Mouse (Mus musculus) splenic B cell, adult 2 months (primary cell): ENCODE measurements around the gene Zfp846.

Source experiments
- DNase-seq: peaks from one replicate; pipeline ENCODE4 v3.0.0-alpha.2; 2011; ENCODE audit warnings: low read depth, low spot score
- H3K27me3 ChIP-seq: 2 replicates; pipeline ENCODE4 v1.6.1; 2012; ENCODE audit warnings: mild to moderate bottlenecking, low read length, moderate library complexity, mixed read lengths; ENCODE audit not compliant: control insufficient read depth, poor library complexity, insufficient read depth, severe bottlenecking
- H3K36me3 ChIP-seq: 2 replicates; pipeline ENCODE4 v1.6.1; 2012; ENCODE audit warnings: mild to moderate bottlenecking, low read length, moderate library complexity, mixed read lengths; ENCODE audit not compliant: control insufficient read depth, poor library complexity, insufficient read depth, severe bottlenecking

The Zfp846 gene

DNA sequence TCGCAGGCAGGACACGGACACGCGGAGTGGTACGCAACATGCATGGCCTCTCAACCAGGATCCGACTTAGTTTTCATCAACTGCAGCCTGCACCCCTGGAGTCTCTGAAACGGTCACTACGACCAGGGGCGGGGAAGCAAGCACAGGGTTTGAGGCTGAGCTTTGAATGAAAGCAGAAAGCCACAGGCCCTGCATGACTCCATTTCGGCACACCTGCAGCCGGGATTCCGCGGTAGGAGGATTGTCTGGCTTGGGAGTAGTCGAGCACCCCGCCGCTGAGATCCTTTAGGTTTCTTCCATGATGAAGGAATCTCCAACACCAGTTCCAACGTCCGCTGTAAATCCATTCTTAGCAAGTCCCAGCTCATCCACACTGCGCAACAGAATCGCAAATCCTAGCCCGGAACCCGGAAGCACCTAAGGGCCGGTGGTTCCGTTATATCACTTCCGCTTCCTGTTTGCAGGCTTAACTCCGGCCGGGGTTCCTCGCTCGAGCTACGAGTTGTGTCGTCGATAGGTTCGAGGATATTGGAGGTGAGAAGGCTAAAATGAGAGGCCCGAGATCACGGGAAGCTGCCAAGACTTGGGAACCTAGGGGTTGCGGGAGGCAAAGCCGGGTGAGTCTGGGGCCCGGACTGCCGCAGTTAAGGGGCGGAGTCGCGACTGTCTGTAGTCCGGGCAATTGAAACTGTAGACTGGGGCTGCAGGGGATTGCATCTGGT lies 63.4 kb downstream of the Zfp846 start, which contains the start of gene Fbxl12:
Gene Fbxl12 (minus strand): TSS at position 408 of the 722 bp plus-strand sequence.
- H3K27me3 ChIP-seq, result no peaks in the 10 kb centered on the region
- DNase-seq, result peak; percentile 87
- no peaks in the 10 kb centered on the region; the same call in 1 of the 2 replicates for H3K36me3 ChIP-seq

- peak; percentile 71 for DNase-seq
- H3K27me3 ChIP-seq, result no peaks in the 10 kb centered on the region
- H3K36me3 ChIP-seq, result no peaks in the 10 kb centered on the region; the same call in 1 of the 2 replicates
Observed at GRCm38 (mm10) chr9:20645121-20645520, 64.0 kb downstream of the Zfp846 start.

DNA sequence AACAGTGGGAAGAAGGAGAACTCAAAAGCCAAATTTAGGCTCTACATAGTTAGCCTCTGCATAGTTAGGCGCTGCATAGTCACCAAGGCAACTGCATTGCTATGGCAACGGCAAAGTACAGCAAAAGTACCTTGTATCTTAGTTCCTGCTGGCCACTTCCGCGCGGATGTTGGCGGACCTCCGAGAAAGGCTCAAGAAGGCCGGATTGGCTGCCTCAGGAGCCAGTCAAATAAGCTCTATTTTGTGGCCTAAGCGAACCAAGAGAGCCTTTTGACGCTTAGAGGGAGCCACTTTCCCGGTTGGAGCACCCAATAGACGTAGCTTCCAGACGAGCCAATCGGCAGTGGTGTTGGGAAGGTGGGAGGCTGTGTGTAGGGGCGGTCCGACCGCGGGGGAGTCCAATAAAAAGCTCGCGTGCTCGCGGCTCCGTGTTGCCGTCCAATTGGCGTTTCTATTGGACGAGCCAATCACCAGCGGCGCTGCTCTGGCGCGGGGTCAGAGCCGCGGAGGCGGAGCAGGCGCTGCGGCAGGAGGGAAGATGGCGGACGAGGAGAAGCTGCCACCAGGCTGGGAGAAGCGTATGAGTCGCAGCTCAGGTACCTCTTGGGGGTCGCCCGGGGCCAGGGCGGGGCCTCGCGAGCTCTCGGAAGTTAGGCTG lies 70.6 kb downstream of the Zfp846 start, which contains the start of gene Pin1:
Gene Pin1 (plus strand): TSS at position 494 of the 658 bp plus-strand sequence.
- H3K36me3 ChIP-seq, result no peaks in the 10 kb centered on the region; the same call in 1 of the 2 replicates
- H3K27me3 ChIP-seq, result no peaks in the 10 kb centered on the region
- peak; percentile 99 for DNase-seq

GRCm38 (mm10) chr9:20652260-20652658 lies 71.2 kb downstream of the Zfp846 start:
- Histone ChIP-seq H3K27me3 (no peaks in the 10 kb centered on the region), H3K36me3 (no peaks in the 10 kb centered on the region; the same call in 1 of the 2 replicates)
- no peak for DNase-seq

DNA sequence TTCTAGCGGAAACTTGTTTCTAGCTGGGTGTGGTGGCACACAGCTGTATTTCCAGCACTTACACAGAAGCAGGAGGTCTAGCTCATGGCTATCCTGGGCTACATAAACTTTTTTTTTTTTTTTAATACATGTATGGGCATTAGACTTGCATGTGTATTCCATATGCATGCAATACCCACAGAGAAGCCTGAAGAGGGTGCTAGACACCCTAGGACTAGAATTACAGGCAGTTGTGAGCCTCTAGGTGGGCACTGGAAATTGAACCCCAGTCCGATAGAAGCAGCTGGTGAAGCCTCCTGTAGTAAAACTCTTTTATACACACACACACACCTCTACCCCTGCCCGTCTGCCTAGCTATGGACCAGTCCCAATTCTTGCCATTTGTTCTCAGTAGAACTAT lies 72.8 kb downstream of the Zfp846 start:
- no peak for DNase-seq

More for the DNA sequence above, 72.8 kb downstream of the Zfp846 start:
- Histone ChIP-seq H3K36me3 (no peaks in the 10 kb centered on the region; the same call in 1 of the 2 replicates), H3K27me3 (no peaks in the 10 kb centered on the region)
